Comparison of ENCODE assay signal across 17 mouse cellular contexts in genomic region chr1:119646356-119646755, GRCm38 (mm10). TPM values are rescaled to one million over a fixed set of nuclear protein-coding genes. Genes with fewer than 3 reads are reported as not detected.
DNase-seq lines count a peak whose midpoint lies in the region; ATAC-seq and TF ChIP-seq lines count a peak whose summit lies in the region.
"Had no signal": no experiment of that assay in that cellular context is flagged by ENCODE, and none has a peak within 500 bp of the region (broad histone marks: within the 10 kb centered on the region; RNA-seq: fewer than 3 reads in every experiment).

No protein-coding gene starts in this region.

- no peaks in the 10 kb centered on the region for H3K36me3 ChIP-seq in lung, embryonic 14.5 days (ENCODE audit: insufficient read depth)
- no peaks in the 10 kb centered on the region for H3K36me3 ChIP-seq in intestine, postnatal 0 days (ENCODE audit: control insufficient read depth, insufficient read depth)
- H3K36me3 ChIP-seq: forebrain, embryonic 15.5 days; liver, embryonic 13.5 days had no signal

- no peak overlapping the region for H3K27ac ChIP-seq in lung, embryonic 14.5 days (ENCODE audit: low read depth)
- no peak overlapping the region for H3K27ac ChIP-seq in intestine, postnatal 0 days (ENCODE audit: low read depth, low read length)
- H3K27ac ChIP-seq: forebrain, embryonic 15.5 days; hindbrain, embryonic 10.5 days; liver, embryonic 13.5 days; midbrain, embryonic 13.5 days had no signal

- H3K4me2 ChIP-seq in lung, embryonic 14.5 days = 0 out of 2 replicates have a peak overlapping the region, but pooled peaks have one; percentile 76
- peak overlapping the region; percentile 13; the same call in 1 of the 2 replicates for H3K4me2 ChIP-seq in intestine, postnatal 0 days (replicated peaks; ENCODE audit: low read depth)
- H3K4me2 ChIP-seq: forebrain, embryonic 15.5 days had no signal

- 52% methylated on average over 2 of the region's 2 CpGs for WGBS in lung, embryonic 14.5 days
- 53% methylated on average over 2 of the region's 2 CpGs for WGBS in intestine, postnatal 0 days

- no peaks in the 10 kb centered on the region for H3K9me3 ChIP-seq in lung, embryonic 14.5 days (ENCODE audit: low read depth, low read length)
- H3K9me3 ChIP-seq in intestine, postnatal 0 days (ENCODE audit: control insufficient read depth) = no peaks in the 10 kb centered on the region
- H3K9me3 ChIP-seq: forebrain, embryonic 15.5 days; hindbrain, embryonic 10.5 days; liver, embryonic 13.5 days; midbrain, embryonic 13.5 days had no signal

- no peak for DNase-seq in lung, embryonic 14.5 days
- no peak for DNase-seq in lung, postnatal 4 days
- DNase-seq in kidney, adult 8-10 months = peak; percentile 47 to 48
- DNase-seq in kidney, postnatal 36 days = peak; percentile 55 to 66
- DNase-seq in right cerebral cortex, postnatal 10 days (ENCODE audit: low spot score in 2 of 2) = no peak
- DNase-seq in adrenal gland, postnatal 4 days (ENCODE audit: low spot score in 2 of 2) = no peak
- DNase-seq in left cerebral cortex, postnatal 4 days = no peak
- DNase-seq: adrenal gland, adult 2 months; cerebellum, adult 9-10 months; liver, embryonic 13.5 days; thymus, postnatal 14 days had no signal

- H3K9ac ChIP-seq in lung, embryonic 14.5 days = no peak overlapping the region
- no peak overlapping the region for H3K9ac ChIP-seq in intestine, postnatal 0 days (ENCODE audit: low read depth, low read length)
- H3K9ac ChIP-seq: forebrain, embryonic 15.5 days; liver, embryonic 13.5 days; midbrain, embryonic 13.5 days had no signal

- no peak for TF ChIP-seq CTCF in lung, embryonic 14.5 days (IDR thresholded peaks at IDR 0.05; ENCODE audit: low read depth)
- no peak for TF ChIP-seq CTCF in intestine, postnatal 0 days (IDR thresholded peaks at IDR 0.05; ENCODE audit: low read depth)

- no peaks in the 10 kb centered on the region for H3K27me3 ChIP-seq in lung, embryonic 14.5 days (ENCODE audit: insufficient read depth, low read length)
- no peaks in the 10 kb centered on the region for H3K27me3 ChIP-seq in intestine, postnatal 0 days (replicated peaks; ENCODE audit: control insufficient read depth, insufficient read depth, low read length)
- H3K27me3 ChIP-seq: forebrain, embryonic 15.5 days; liver, embryonic 13.5 days; midbrain, embryonic 13.5 days had no signal

- no peaks in the 10 kb centered on the region for H3K4me1 ChIP-seq in lung, embryonic 14.5 days (ENCODE audit: insufficient read depth)
- no peaks in the 10 kb centered on the region for H3K4me1 ChIP-seq in intestine, postnatal 0 days (replicated peaks; ENCODE audit: control insufficient read depth, insufficient read depth, low read length)

- no peak overlapping the region for H3K4me3 ChIP-seq in lung, embryonic 14.5 days (ENCODE audit: low read depth, low read length)
- no peak overlapping the region for H3K4me3 ChIP-seq in intestine, postnatal 0 days (ENCODE audit: low read depth, low read length)
- H3K4me3 ChIP-seq: forebrain, embryonic 15.5 days; hindbrain, embryonic 10.5 days had no signal

- intact Hi-C loops in left cerebral cortex, postnatal 4 days (cut with DNase I) = no loop called here

- no peak for ATAC-seq in lung, embryonic 14.5 days (ENCODE audit: insufficient read depth)
- no peak for ATAC-seq in intestine, postnatal 0 days
- ATAC-seq: forebrain, embryonic 15.5 days; inflammation-experienced regulatory T-cells, adult 6 months; midbrain, embryonic 13.5 days had no signal

RNA-seq across cellular contexts. Expression of gene Epb41l5, which starts 2.4 kb away (rescaled TPM):
- polyA plus RNA-seq in lung, embryonic 14.5 days (2014; fragmentation: Nextera tagmentation; extraction: Ambion mirVana) = 49.9 and 55.7 TPM in 2 replicates
- polyA plus RNA-seq in intestine, postnatal 0 days (2015; fragmentation: Nextera tagmentation; extraction: Ambion mirVana) = 14.3 and 17.5 TPM in 2 replicates
- 10 to 100 TPM; 13.1 to 20.2 TPM for total RNA-seq in adrenal gland, postnatal 4 days (2021)
- total RNA-seq in left cerebral cortex, postnatal 4 days (2021) = 10 to 100 TPM; 10.5 to 11.5 TPM
- total RNA-seq: granulocyte monocyte progenitor cell, adult 5-6 weeks had no signal

Comparison
In these comparisons a context has a peak if more than half of its experiments do, and no peak if none do; other contexts are left out.
1. DNase-seq: peak in kidney, adult 8-10 months (2 of 2) and kidney, postnatal 36 days (2 of 2); none in lung, embryonic 14.5 days (single experiment), lung, postnatal 4 days (0 of 2), right cerebral cortex, postnatal 10 days (0 of 2), adrenal gland, postnatal 4 days (0 of 2) and left cerebral cortex, postnatal 4 days (single experiment).